Comparison of ENCODE assay signal across 14 mouse cellular contexts in genomic region chr10:116750895-116751294, GRCm38 (mm10).
DNase-seq lines count a peak whose midpoint lies in the region; ATAC-seq and TF ChIP-seq lines count a peak whose summit lies in the region.
"Had no signal": no experiment of that assay in that cellular context is flagged by ENCODE, and none has a peak within 500 bp of the region (broad histone marks: within the 10 kb centered on the region; RNA-seq: fewer than 3 reads in every experiment).

No protein-coding gene starts in this region.

- H3K4me1 ChIP-seq in kidney, embryonic 14.5 days (ENCODE audit: control insufficient read depth, insufficient read depth, low read length) = no peaks in the 10 kb centered on the region
- peaks cover 21% of the 10 kb centered on the region for H3K4me1 ChIP-seq in heart, embryonic 15.5 days (replicated peaks)
- H3K4me1 ChIP-seq in limb, embryonic 14.5 days (ENCODE audit: control insufficient read depth, insufficient read depth, low read length) = peaks cover 15% of the 10 kb centered on the region; the same call in 1 of the 2 replicates
- H3K4me1 ChIP-seq in forebrain, embryonic 12.5 days = no peaks in the 10 kb centered on the region
- H3K4me1 ChIP-seq: forebrain, embryonic 13.5 days; stomach, embryonic 15.5 days had no signal

- no peak for TF ChIP-seq POLR2A in limb, embryonic 14.5 days (IDR thresholded peaks at IDR 0.05; ENCODE audit: borderline replicate concordance, extremely low read depth, insufficient read depth, insufficient read length)

- no peaks in the 10 kb centered on the region for H3K36me3 ChIP-seq in kidney, embryonic 14.5 days (ENCODE audit: control insufficient read depth, insufficient read depth, low read length)
- H3K36me3 ChIP-seq in heart, embryonic 15.5 days = no peaks in the 10 kb centered on the region
- no peaks in the 10 kb centered on the region for H3K36me3 ChIP-seq in limb, embryonic 14.5 days (ENCODE audit: control insufficient read depth, insufficient read depth, low read length)
- H3K36me3 ChIP-seq in forebrain, embryonic 12.5 days (replicated peaks) = no peaks in the 10 kb centered on the region
- H3K36me3 ChIP-seq: midbrain, embryonic 15.5 days; neural tube, embryonic 15.5 days; stomach, embryonic 15.5 days had no signal

- no peak overlapping the region for H3K4me3 ChIP-seq in kidney, embryonic 14.5 days (ENCODE audit: low read length)
- H3K4me3 ChIP-seq in heart, embryonic 15.5 days = peak overlapping the region; percentile 7; the same call in 1 of the 2 replicates
- H3K4me3 ChIP-seq in limb, embryonic 14.5 days (replicated peaks; ENCODE audit: low read length) = no peak overlapping the region
- H3K4me3 ChIP-seq in forebrain, embryonic 12.5 days (replicated peaks) = no peak overlapping the region
- H3K4me3 ChIP-seq: forebrain, embryonic 13.5 days; midbrain, embryonic 15.5 days; neural tube, embryonic 15.5 days; stomach, embryonic 15.5 days had no signal

- H3K27me3 ChIP-seq in kidney, embryonic 14.5 days (ENCODE audit: control insufficient read depth, insufficient read depth, low read length) = no peaks in the 10 kb centered on the region
- H3K27me3 ChIP-seq in heart, embryonic 15.5 days = 0 out of 2 replicates have a peak, but pooled peaks cover 4% of the 10 kb centered on the region
- no peaks in the 10 kb centered on the region for H3K27me3 ChIP-seq in limb, embryonic 14.5 days (ENCODE audit: control insufficient read depth, insufficient read depth, low read length)
- no peaks in the 10 kb centered on the region for H3K27me3 ChIP-seq in forebrain, embryonic 12.5 days
- H3K27me3 ChIP-seq: forebrain, embryonic 13.5 days; midbrain, embryonic 15.5 days; neural tube, embryonic 15.5 days; stomach, embryonic 15.5 days had no signal

- no peak overlapping the region for H3K27ac ChIP-seq in kidney, embryonic 14.5 days (ENCODE audit: low read depth, low read length)
- peak overlapping the region; percentile 61 for H3K27ac ChIP-seq in heart, embryonic 15.5 days
- H3K27ac ChIP-seq in limb, embryonic 14.5 days (replicated peaks; ENCODE audit: low read depth, low read length) = no peak overlapping the region
- H3K27ac ChIP-seq in forebrain, embryonic 12.5 days = no peak overlapping the region
- H3K27ac ChIP-seq: forebrain, embryonic 13.5 days; midbrain, embryonic 15.5 days; neural tube, embryonic 15.5 days; stomach, embryonic 15.5 days had no signal

- H3K4me2 ChIP-seq in kidney, embryonic 14.5 days (replicated peaks; ENCODE audit: low read depth, low read length) = no peak overlapping the region
- peak overlapping the region; percentile 46 for H3K4me2 ChIP-seq in heart, embryonic 15.5 days
- 0 out of 2 replicates have a peak overlapping the region, but pooled peaks have one; percentile 6 for H3K4me2 ChIP-seq in limb, embryonic 14.5 days (replicated peaks; ENCODE audit: low read depth, low read length, severe bottlenecking)
- H3K4me2 ChIP-seq in forebrain, embryonic 12.5 days = no peak overlapping the region
- H3K4me2 ChIP-seq: forebrain, embryonic 13.5 days; midbrain, embryonic 15.5 days; neural tube, embryonic 15.5 days; stomach, embryonic 15.5 days had no signal

- peak; percentile 17 to 24 for DNase-seq in kidney, adult 8-10 months
- DNase-seq in limb, embryonic 14.5 days (ENCODE audit: low spot score) = peak; percentile 65
- DNase-seq in cerebellum, postnatal 36 days = no peak
- no peak for DNase-seq in ovary, adult 18-20 months (ENCODE audit: low spot score)
- DNase-seq in liver = no peak
- DNase-seq: adrenal gland, adult 2 months; right cerebral cortex, postnatal 25 days had no signal

- 61% methylated on average over 14 of the region's 14 CpGs for WGBS in kidney, embryonic 14.5 days
- WGBS in heart, embryonic 15.5 days = 14% methylated on average over 14 of the region's 14 CpGs
- WGBS in limb, embryonic 14.5 days = 46% methylated on average over 14 of the region's 14 CpGs
- 85% methylated on average over 14 of the region's 14 CpGs for WGBS in forebrain, embryonic 12.5 days

- no peak for ATAC-seq in kidney, embryonic 14.5 days (ENCODE audit: low FRiP score, low TSS enrichment)
- ATAC-seq in heart, embryonic 15.5 days (replicated peaks; ENCODE audit: insufficient number of reproducible peaks, insufficient read depth, low FRiP score, low read depth) = peak; percentile 50
- ATAC-seq in limb, embryonic 14.5 days (ENCODE audit: low FRiP score, low read depth) = peak; percentile 56; the same call in 1 of the 2 replicates
- ATAC-seq in forebrain, embryonic 12.5 days (ENCODE audit: low FRiP score) = no peak
- ATAC-seq: forebrain, embryonic 13.5 days; midbrain, embryonic 15.5 days had no signal

- no peak overlapping the region for H3K9ac ChIP-seq in kidney, embryonic 14.5 days (ENCODE audit: low read depth, low read length)
- no peak overlapping the region for H3K9ac ChIP-seq in heart, embryonic 15.5 days
- H3K9ac ChIP-seq in limb, embryonic 14.5 days (ENCODE audit: low read depth, low read length, severe bottlenecking) = no peak overlapping the region
- H3K9ac ChIP-seq in forebrain, embryonic 12.5 days = no peak overlapping the region
- H3K9ac ChIP-seq: forebrain, embryonic 13.5 days; midbrain, embryonic 15.5 days; neural tube, embryonic 15.5 days; stomach, embryonic 15.5 days had no signal

- no peaks in the 10 kb centered on the region for H3K9me3 ChIP-seq in kidney, embryonic 14.5 days (ENCODE audit: control insufficient read depth, low read length)
- no peaks in the 10 kb centered on the region for H3K9me3 ChIP-seq in heart, embryonic 15.5 days (replicated peaks)
- H3K9me3 ChIP-seq in limb, embryonic 14.5 days (ENCODE audit: control insufficient read depth, low read length) = no peaks in the 10 kb centered on the region
- H3K9me3 ChIP-seq in forebrain, embryonic 12.5 days = 0 out of 2 replicates have a peak, but pooled peaks cover 3% of the 10 kb centered on the region
- H3K9me3 ChIP-seq: forebrain, embryonic 13.5 days; midbrain, embryonic 15.5 days; neural tube, embryonic 15.5 days; stomach, embryonic 15.5 days had no signal

Comparison
In these comparisons a context has a peak if more than half of its experiments do, and no peak if none do; other contexts are left out.
1. DNase-seq: peak in kidney, adult 8-10 months (2 of 2) and limb, embryonic 14.5 days (single experiment); none in cerebellum, postnatal 36 days (0 of 2), ovary, adult 18-20 months (single experiment) and liver (single experiment).
2. ATAC-seq: peak in heart, embryonic 15.5 days (single experiment) and limb, embryonic 14.5 days (single experiment); none in kidney, embryonic 14.5 days (single experiment) and forebrain, embryonic 12.5 days (single experiment).
3. H3K4me2 ChIP-seq: peak in heart, embryonic 15.5 days (single experiment) and limb, embryonic 14.5 days (single experiment); none in kidney, embryonic 14.5 days (single experiment) and forebrain, embryonic 12.5 days (single experiment).